Mouse (Mus musculus) urinary bladder, postnatal 25 days (tissue): ENCODE data around the gene Wnt11.

ENCODE experiments used
- DNase-seq: peaks from one replicate; pipeline ENCODE4 v3.0.0; 2022; ENCODE audit warnings: low spot score

Gene Wnt11

DNA sequence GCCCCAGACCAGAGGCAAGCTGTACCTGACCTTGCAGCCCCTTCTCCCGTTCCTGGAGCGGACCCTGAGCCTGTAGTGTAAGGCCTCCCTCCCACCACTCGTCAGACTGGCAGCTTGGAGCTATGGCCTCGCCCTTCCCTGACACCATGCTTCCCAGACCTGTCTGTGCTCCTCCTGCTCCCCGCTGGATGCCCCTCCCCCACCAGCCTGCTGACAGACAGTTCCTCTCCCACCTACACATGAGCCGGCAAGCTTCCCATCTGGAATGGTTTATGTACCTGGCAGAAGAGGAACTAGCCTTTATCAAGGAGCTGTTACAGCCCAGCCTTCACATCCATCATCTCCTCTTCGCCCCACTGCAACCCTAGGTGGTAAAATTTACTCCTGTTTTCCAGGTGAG is 6.0 kb upstream of the Wnt11 start:
- DNase-seq: no peak

DNA sequence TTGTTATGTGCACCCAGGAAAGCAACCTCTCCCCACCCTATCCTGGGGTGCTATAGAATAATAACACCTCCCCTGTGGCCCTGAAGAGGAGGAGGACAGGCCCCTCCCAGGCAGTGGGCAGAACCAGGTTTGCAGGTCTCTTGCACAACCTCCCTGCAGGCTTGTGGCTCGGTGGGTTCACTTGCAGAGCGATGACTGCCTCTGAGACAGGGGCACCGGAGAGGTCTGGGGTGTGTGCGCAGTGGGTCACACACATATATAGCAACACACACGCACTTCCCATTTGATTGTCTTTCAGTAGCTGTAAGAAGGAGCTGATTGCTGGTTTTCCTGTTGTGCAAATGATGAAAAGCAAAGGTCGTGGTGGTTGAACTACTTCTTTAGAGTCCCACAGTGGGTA is 3.6 kb upstream of the Wnt11 start:
- no peak for DNase-seq

GRCm38 (mm10) chr7:98835519-98836441 is 868 bp downstream of the Wnt11 start:
- no peak for DNase-seq

GRCm38 (mm10) chr7:98836646-98837045 is 1.7 kb downstream of the Wnt11 start:
- DNase-seq: peak; percentile 77

- peak; percentile 73 for DNase-seq
Observed at GRCm38 (mm10) chr7:98837901-98838300, 3.0 kb downstream of the Wnt11 start.

GRCm38 (mm10) chr7:98838729-98839141 is 3.8 kb downstream of the Wnt11 start:
- peak; percentile 50 for DNase-seq

DNA sequence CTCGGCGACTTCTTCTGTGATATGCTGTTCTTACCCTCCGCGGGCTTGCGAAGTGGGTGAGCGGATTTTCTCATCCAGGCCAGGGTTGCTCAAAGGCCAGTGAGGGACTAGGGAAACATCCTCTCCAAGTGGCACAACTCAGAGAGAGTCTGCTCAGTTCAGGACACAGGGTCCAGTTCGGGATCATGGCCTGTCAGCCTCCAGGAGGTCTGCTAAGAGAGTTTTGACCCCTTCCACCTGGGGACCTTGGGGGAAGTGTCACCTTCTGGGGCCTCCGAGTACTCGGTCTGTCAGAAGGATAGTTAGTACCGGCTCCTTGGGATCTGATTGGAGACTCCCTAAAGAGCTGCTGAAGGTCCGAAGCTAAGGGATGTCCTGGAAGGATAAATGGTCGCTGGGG is 4.4 kb downstream of the Wnt11 start:
- no peak for DNase-seq

DNA sequence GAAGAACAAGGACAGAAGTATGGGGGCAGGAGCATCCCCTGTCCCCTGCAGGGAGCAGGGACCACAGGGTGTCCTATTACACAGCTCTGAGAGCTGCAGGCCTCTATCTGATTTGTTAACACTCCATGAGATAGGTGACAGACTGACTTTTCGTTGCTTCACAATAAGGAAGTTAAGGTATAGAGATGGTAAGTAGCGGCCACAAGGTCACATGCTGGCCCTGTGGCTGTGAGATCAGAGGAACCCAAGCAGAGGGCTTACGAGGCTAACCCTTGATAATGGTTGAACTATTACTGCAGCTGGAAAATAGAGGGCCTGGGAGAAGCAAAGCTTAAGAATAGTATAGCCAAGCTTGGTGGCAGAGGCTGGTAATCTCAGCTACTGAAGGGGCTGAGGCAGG is 5.9 kb downstream of the Wnt11 start:
- no peak for DNase-seq

DNA sequence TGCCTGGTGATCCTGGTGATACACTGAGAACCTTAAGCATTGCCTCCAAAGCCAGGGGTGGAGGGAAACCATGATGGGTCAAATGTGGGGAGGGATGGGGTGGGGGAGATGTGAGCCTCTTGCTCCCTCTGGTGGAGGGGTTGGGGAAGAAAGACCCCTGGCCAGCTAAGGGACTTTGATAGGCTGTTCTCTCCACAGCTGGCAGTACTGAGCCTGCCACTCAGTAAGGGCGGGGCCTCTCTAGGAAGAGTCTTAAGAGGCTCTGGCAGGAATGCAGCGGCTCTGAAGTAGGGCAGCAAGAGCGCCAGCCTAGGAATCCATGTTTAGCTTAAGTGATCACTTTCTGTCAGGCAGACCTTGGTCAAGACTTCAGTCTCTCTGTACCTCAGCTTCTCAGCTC is 6.9 kb downstream of the Wnt11 start:
- no peak for DNase-seq

DNA sequence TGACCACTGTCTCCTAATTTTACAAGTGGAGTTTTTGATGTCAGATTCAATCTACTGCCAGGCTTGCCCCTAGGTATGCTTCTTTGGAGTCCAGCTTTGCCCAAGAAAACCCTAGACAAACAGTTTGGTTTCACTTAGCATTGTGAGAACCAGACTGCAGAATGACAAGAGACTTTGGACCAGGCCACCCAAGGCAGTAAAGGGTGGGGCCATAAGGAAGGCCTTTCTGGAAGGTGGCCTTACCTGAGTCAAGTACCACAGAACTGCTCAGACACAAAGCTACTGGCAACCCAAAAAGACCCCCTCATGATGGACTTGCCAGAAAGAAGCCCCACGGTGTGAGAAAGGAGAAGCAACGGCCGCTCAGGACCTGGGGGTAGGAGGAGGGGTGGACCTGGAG is 8.1 kb downstream of the Wnt11 start:
- DNase-seq: no peak

GRCm38 (mm10) chr7:98843649-98844048 is 8.7 kb downstream of the Wnt11 start:
- DNase-seq: no peak

DNA sequence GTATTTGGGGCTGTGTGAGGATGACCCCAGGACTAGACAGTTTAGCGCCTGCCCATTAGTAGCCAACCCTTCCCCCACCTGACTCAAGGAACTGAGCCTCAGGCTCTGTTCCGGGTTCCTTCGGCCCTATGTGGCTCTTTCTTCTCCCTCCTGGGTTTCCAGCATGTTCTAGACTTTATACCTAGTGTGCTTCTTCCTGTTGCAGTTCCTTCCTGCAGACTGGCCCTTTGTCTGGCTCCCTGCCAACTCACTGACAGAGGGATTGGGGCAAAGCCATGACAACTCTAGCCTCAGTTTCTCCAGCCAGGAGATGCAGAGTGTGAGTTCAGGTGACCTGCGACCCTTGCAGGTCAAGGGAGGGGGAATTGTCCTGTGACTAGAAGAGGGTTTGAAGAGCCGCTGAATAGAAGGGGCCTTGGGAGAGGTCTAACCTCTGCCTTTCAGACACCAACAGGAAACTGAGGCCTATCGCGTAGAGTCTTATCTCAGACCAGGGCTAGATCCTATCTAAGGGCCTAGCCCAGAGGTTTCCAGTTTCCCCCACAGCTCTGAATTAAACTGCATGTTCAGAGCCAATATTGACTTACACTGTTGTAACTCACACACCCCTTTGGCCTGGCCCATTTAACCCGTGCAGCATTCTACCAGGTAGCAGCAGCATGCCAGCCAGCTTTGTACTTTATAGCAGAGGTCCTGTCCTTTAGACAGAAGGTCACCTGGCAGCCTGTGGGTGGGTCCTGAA is 14.2 kb downstream of the Wnt11 start:
- no peak for DNase-seq

- DNase-seq: no peak
Observed at GRCm38 (mm10) chr7:98850388-98850787, 15.5 kb downstream of the Wnt11 start.

- DNase-seq: no peak
Observed at GRCm38 (mm10) chr7:98851220-98851619, 16.3 kb downstream of the Wnt11 start.

DNA sequence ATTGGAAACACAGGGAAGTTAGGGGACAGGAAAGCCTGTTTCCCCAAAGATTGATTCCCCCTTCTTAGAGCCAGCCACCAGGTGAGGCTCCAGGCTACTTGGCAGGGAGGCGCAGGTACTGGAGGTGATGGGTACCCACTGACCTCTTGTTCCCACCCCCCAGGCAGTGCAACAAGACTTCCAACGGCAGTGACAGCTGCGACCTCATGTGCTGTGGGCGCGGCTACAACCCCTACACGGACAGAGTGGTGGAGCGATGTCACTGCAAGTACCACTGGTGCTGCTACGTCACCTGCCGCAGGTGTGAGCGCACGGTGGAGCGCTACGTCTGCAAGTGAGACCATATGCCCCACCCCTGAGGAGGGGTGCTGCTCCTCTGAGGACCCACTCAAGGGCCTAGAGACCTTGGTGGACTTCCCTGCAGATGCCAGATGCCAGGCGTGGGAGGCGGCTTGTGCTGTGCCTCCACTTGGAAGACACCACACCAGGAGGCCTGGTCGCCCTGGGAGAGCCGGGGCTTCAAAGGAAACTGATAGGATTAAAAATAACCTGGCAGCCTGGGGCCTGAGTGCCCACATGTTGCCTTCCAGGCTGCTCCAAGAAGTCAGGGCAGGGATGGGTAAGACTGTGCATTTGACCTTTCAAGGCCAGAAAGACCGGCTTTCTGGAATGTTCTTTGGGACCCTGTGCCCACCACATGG is 18.2 kb downstream of the Wnt11 start:
- DNase-seq: no peak

DNA sequence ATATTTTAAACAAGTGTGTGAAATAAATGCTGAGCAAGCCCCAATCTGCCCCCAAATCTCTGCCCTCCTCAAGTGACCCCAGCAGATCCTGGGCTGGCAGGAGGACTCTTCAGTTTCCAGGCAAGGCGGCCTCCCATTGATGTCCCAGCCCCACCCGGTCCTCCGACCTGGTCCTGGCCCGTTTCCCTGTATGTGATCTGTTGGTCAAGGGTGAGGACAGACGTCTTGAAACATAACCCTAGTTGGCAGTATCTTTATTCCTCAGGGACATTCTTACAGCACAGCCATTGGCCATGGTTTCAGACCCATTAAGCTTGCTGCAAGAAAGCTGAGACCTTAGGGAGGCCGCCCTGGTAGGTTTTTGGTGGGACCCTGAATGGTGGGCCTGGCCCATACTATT is 18.9 kb downstream of the Wnt11 start:
- DNase-seq: no peak

DNA sequence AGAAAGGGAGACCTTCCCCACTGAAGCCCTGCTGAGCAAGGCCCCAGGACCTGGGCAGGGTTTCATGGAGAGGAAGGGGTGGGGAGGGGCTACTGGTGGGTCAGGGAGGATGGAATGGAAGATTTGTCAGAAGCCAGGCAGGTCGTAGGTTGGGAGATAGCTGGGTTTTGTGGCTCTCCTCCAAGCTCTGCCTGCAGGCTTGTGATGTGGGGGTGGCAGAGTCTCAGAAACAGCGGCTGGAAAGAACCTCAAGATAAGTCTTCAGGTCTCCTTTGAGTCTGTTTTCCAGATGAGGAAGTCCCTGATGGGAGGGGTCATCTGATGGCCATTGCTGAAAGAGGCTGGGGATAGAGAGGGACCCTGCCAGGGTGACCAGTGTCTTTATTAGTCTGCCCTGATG is 20.5 kb downstream of the Wnt11 start:
- DNase-seq: no peak

GRCm38 (mm10) chr7:98856128-98856527 is 21.2 kb downstream of the Wnt11 start:
- no peak for DNase-seq

DNA sequence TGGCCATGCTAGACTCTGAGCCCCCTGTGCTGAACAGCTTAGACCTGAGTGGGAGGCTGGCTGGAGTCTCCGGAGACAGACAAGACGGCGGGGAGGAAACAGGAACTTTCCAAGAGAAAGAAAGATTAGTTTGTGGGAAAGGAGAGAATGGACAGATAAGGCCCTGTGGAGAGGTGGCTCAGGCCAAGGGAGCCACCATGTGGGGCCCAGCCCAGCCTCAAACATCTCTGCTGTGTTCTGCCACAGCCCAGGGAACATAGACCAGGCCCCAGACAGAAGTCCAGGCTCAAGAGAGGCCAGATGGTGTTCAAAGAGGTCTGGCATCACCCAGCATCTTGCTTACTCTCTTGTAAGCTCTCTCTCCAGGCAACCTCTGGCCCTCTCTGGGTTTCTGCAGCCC is 22.2 kb downstream of the Wnt11 start:
- DNase-seq: no peak

- no peak for DNase-seq
Observed at GRCm38 (mm10) chr7:98861002-98861401, 26.1 kb downstream of the Wnt11 start.

DNA sequence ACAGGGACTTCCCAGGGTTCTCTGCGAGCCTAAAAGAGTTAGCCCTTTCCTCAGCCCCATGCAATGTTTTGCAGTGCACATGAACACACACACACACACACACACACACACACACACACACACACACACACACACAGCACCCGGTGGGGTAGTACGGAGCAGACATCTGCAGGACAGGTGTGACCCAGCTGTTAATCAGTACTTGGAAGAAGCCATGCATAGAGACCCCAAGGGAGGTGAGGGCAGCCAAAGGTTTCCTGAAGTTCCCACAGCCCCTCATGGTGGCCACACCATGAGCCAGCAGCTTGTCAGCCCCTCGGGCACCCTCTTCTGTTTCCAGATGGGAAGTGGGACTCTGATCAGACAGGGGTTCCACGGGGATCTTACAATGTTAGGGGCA is 28.1 kb downstream of the Wnt11 start:
- DNase-seq: no peak

- no peak for DNase-seq
Observed at GRCm38 (mm10) chr7:98863969-98864718, 29.2 kb downstream of the Wnt11 start.
